Mouse (Mus musculus): Measurements from ENCODE around the gene Eef2k.

- TF ChIP-seq CTCF (IDR thresholded peaks at IDR 0.05; ENCODE audit: low read depth, low read length), result no peak
- TF ChIP-seq POLR2A (IDR thresholded peaks at IDR 0.05; ENCODE audit: borderline replicate concordance, low read depth, low read length), result no peak
These were observed 93.9 kb downstream of the Eef2k start for GRCm38 (mm10) chr7:120936522-120936921.
